Mouse (Mus musculus): ENCODE measurements at regions not wholly inside any gene's neighbourhood (a gene's known extent, or its start where the extent isn't known, plus 50 kb on each side); places are given as distances from the start of the nearest gene placed in this dataset.

- no peak for DNase-seq (ENCODE audit: low spot score in 2 of 2)
These were observed 1636.7 kb downstream of the Efnb2 start for GRCm38 (mm10) chr8:7024336-7024735.

GRCm38 (mm10) chr8:7011881-7012280 lies 1649.2 kb downstream of the Efnb2 start:
- DNase-seq (ENCODE audit: low spot score in 2 of 2) = peak in 1 of 2 experiments; percentile 7

DNA sequence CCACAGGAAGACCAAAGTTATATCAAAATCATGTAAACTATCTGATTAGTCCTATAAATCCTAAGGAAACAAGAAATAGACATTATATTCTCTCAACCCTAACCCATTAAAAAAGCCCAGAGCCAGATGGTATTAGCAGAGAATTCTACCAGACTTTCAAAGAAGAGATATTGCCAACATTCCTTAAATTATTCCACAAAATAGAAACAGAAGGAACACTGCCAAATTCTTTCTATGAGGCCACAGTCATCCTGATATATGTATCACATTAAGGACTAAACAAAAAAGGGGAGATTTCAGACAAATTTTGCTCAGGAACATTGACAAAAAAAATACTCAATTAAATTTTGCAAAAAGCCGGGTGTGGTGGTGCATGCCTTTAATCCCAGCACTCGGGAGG lies 1669.5 kb downstream of the Efnb2 start:
- DNase-seq (ENCODE audit: low spot score in 2 of 2) = no peak

DNA sequence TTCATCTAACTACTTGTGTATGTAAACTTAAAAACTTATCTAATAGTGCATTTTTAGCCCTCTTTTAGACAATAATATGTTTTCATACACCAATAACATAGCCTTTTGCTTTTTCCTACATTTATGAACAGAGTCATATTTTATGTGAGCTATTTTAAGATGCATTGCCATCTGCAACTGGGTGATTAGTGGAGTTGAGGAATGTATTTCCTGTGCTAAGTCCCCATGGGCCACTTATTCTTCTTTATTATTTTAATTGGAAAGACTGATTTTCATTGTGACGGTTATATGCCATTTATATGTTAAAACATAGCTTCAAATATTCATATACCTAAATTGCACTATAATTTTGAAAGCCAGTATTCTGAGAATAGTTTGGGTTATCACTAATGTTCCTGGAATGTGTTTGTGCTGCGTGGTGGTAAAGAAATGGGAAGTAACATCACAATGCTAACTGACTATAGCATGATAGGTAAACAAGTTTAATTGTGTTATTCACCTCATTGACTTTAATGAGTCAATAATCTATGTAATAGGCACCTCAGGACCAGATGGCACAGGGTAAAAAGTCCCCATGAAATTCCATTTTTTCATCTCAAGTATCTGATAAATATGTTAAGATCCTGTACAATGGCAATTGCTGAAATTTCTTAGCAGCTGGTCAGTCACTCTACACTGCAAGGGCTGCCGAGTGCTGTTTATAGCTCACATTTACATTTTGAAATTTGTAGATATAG lies 1671.5 kb downstream of the Efnb2 start:
- DNase-seq (ENCODE audit: low spot score in 2 of 2) = no peak

GRCm38 (mm10) chr8:6973961-6974360 lies 1687.1 kb downstream of the Efnb2 start:
- no peak for DNase-seq (ENCODE audit: low spot score in 2 of 2)

DNA sequence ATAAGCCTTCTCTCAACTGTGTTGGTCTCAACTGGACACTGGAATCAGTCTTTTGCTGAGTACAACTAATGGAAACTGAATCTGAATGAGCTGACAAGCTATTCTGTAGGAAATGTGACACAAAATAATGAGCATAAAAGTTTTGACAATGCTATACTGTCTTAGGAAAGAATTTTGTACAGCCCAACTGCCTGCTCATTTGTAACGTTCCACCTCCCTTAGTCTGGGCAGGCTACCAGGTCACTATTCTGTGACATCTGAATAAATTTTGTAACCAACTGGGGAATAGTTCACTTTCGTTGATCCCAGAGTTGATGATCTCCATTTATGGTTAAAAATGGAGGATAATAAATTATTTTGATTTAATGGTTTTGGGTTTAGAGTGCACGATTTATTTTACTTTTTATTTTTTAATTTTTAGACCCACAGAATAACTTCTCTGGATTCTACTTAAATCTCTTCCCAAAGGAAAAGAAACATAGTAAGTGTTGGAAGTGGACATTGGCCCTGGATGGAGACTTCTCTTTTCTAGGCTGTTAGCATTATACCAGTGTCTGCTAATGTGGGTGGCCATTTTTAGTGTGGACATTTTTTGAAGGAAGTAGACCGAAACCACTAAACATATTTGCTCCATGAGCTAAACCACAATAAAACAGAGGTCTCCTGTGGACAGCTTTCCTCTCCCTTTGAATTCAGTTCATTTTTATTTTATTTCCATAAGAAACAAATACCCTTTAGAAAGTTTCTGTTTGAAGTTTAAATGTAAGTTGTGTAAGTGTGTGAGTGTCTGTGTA lies 1697.8 kb downstream of the Efnb2 start:
- DNase-seq (ENCODE audit: low spot score in 2 of 2) = no peak

- no peak for DNase-seq (ENCODE audit: low spot score in 2 of 2)
These were observed 1703.0 kb downstream of the Efnb2 start for GRCm38 (mm10) chr8:6958086-6958485.

GRCm38 (mm10) chr8:6954251-6954650 lies 1706.8 kb downstream of the Efnb2 start:
- no peak for DNase-seq (ENCODE audit: low spot score in 2 of 2)

DNA sequence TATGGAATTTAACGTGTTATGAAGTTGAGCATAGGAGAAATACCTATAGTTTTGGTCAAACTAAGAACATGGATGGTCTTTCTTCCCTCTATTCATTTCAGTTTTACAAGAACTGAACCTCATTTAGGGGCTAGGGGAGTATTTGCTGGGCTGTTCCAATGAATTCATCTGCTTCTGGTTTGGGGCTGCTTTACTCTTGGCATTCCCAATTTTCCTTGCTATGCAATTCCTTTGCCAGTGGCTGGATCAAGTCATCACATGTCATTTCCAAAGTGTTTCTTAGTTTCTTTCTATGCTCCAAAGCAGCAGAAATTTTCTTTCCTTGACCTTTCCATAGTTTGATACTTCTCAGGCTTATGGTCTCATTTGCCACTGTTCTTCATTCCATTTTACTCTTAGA lies 1738.6 kb downstream of the Efnb2 start:
- DNase-seq (ENCODE audit: low spot score in 2 of 2) = no peak

GRCm38 (mm10) chr8:6907682-6908081 lies 1753.4 kb downstream of the Efnb2 start:
- no peak for DNase-seq (ENCODE audit: low spot score in 2 of 2)

DNA sequence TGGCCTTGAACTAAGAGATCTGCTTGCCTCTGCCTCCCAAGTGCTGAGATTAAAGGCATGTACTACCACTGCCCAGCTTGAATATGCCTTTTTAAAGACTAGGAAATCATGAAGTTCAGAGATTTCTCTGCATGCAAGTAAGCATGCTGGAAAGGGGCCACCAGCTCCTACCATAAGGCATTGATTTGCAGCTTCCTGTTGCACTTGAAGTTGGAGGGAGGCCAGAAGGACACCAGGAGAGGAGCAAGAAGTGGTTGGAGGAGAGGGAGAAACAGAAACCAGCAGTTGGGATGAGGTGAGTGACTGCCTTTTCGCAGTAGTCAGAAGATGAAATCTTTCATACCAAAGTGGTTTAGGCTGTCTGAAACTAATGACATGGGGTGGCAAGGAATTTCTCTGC lies 1769.6 kb downstream of the Efnb2 start:
- no peak for DNase-seq (ENCODE audit: low spot score in 2 of 2)

- DNase-seq (ENCODE audit: low spot score in 2 of 2) = no peak
These were observed 1774.2 kb downstream of the Efnb2 start for GRCm38 (mm10) chr8:6886779-6887402.

- no peak for DNase-seq (ENCODE audit: low spot score in 2 of 2)
These were observed 1776.2 kb downstream of the Efnb2 start for GRCm38 (mm10) chr8:6884828-6885227.

- DNase-seq (ENCODE audit: low spot score in 2 of 2) = no peak
These were observed 1777.5 kb upstream of the Slc10a2 start for GRCm38 (mm10) chr8:6882626-6883025.

All from layer of hippocampus, adult 8-10 months (tissue).